Mouse (Mus musculus) urinary bladder, postnatal 10 days (tissue): ENCODE measurements around the gene Ntmt1.

Source experiments
- DNase-seq: peaks from one replicate; pipeline ENCODE4 v3.0.0; 2022; ENCODE audit warnings: low spot score

The Ntmt1 gene

DNA sequence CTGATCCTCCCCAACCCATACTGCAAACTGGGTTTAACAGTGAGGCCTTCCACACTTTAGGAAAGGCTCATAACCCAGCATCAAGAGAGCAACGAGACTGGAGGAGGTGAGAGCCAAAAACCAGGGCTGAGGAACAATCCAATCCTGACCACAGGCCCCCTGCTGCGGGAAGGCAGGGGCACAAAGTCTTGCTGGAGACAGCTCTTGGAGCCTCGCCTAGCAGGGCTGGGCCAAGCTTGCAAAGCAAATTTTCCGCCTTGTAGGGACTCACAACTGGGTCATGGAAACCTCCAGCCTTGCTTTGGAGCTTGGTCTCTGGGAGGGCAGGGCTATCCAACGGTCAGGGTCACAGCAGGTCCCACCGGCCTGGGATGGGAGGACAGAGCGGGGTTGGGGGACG lies 63.2 kb downstream of the Ntmt1 start:
- no peak for DNase-seq
